In the genomic region with DNA sequence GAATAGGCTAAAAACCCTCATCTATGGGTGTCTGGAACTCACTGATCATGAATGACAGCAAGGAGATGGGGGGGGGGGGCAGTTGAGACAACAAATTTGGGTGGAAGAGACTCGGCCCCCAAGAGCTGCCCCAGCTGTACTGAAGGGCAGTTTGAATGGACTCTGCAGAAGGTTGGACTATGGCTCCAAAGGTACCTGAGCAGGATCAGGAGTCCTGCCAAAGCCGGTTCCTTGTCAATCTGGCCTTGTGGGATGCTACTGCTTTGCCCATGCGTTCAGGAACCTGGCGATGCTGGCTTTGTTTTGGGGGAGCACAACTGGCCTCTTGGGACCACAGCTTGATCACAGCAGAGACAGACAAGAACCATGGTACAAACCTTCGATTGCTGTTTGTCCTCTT, we compare ENCODE assay signal across 21 mouse cellular contexts. TPM values are rescaled to one million over a fixed set of nuclear protein-coding genes. Genes with fewer than 3 reads are reported as not detected.
A peak's percentile ranks its signal among the peaks of the same experiment; 100 is the strongest.
DNase-seq lines count a peak whose midpoint lies in the region; ATAC-seq and TF ChIP-seq lines count a peak whose summit lies in the region.
"Had no signal": no experiment of that assay in that cellular context is flagged by ENCODE, and none has a peak within 500 bp of the region (broad histone marks: within the 10 kb centered on the region; RNA-seq: fewer than 3 reads in every experiment).

No protein-coding gene starts in this region.

- H3K4me2 ChIP-seq in kidney, embryonic 16.5 days (replicated peaks; ENCODE audit: low read depth, low read length), result no peak overlapping the region

- H3K27ac ChIP-seq in kidney, adult 2 months (ENCODE audit: insufficient read depth, low read depth, low read length), result 0 out of 2 replicates have a peak overlapping the region, but pooled peaks have one; percentile 14
- no peak overlapping the region for H3K27ac ChIP-seq in kidney, embryonic 16.5 days (ENCODE audit: low read length)
- H3K27ac ChIP-seq in liver, adult 2 months (replicated peaks; ENCODE audit: insufficient read depth, low read depth, low read length), result no peak overlapping the region
- H3K27ac ChIP-seq in testis, adult 2 months (ENCODE audit: control insufficient read depth, insufficient read depth, low read depth, low read length), result no peak overlapping the region

- H3K9me3 ChIP-seq in kidney, embryonic 16.5 days (ENCODE audit: low read length), result no peaks in the 10 kb centered on the region
- H3K9me3 ChIP-seq: G1E had no signal

- peaks cover 3% of the 10 kb centered on the region; the same call in 1 of the 2 replicates for H3K79me2 ChIP-seq in liver, adult 2 months (ENCODE audit: control insufficient read depth, insufficient read depth, low read length)

- TF ChIP-seq CTCF in kidney, adult 2 months (conservative IDR thresholded peaks at IDR 0.05; ENCODE audit: insufficient read depth, insufficient read length, low read depth, low read length), result no peak
- TF ChIP-seq CTCF in liver, adult 2 months (IDR thresholded peaks at IDR 0.05; ENCODE audit: low read depth, low read length), result no peak
- TF ChIP-seq CTCF in testis, adult 2 months (IDR thresholded peaks at IDR 0.05; ENCODE audit: control insufficient read depth, insufficient read depth, insufficient replicate concordance, low read depth, low read length), result no peak

- no peak for ATAC-seq in kidney, embryonic 16.5 days (ENCODE audit: low FRiP score, low TSS enrichment)
- ATAC-seq: activated CD4-positive, CD25-positive, alpha-beta regulatory T cell, adult 4 months; CD4-positive, CD25-positive, alpha-beta regulatory T cell, adult 4 months; Patski had no signal

- no peak overlapping the region for H3K9ac ChIP-seq in kidney, embryonic 16.5 days (replicated peaks; ENCODE audit: low read length)
- H3K9ac ChIP-seq in liver, adult 2 months (ENCODE audit: low read depth, low read length), result no peak overlapping the region

- TF ChIP-seq POLR2A in kidney, adult 2 months (IDR thresholded peaks at IDR 0.05; ENCODE audit: low read depth, low read length), result no peak
- TF ChIP-seq POLR2A in liver, adult 2 months (IDR thresholded peaks at IDR 0.05; ENCODE audit: extremely low read depth, insufficient read depth, low read length), result no peak
- TF ChIP-seq POLR2A in testis, adult 2 months (IDR thresholded peaks at IDR 0.05; ENCODE audit: control insufficient read depth, low read depth, low read length), result no peak

- no peak overlapping the region for H3K4me3 ChIP-seq in kidney, adult 2 months (ENCODE audit: insufficient read depth, low read depth, low read length)
- H3K4me3 ChIP-seq in kidney, embryonic 16.5 days (ENCODE audit: low read length), result no peak overlapping the region
- no peak overlapping the region for H3K4me3 ChIP-seq in liver, adult 2 months (ENCODE audit: insufficient read depth, low read depth, low read length)
- H3K4me3 ChIP-seq in testis, adult 2 months (ENCODE audit: control insufficient read depth, low read depth, low read length), result peak overlapping the region; percentile 71

- no peaks in the 10 kb centered on the region for H3K36me3 ChIP-seq in kidney, adult 2 months (ENCODE audit: control insufficient read depth, insufficient read depth, low read length)
- no peaks in the 10 kb centered on the region for H3K36me3 ChIP-seq in kidney, embryonic 16.5 days (ENCODE audit: insufficient read depth, low read length)
- H3K36me3 ChIP-seq in liver, adult 2 months (ENCODE audit: control insufficient read depth, insufficient read depth, low read length), result no peaks in the 10 kb centered on the region
- no peaks in the 10 kb centered on the region for H3K36me3 ChIP-seq in testis, adult 2 months (ENCODE audit: control insufficient read depth, insufficient read depth, low read length)

- peak; percentile 69 for DNase-seq in kidney, adult 2 months
- peak; percentile 66 for DNase-seq in kidney, adult 9 months
- DNase-seq in kidney, adult 11 months, result no peak
- peak; percentile 45 for DNase-seq in liver, adult 2 months (ENCODE audit: extremely low read depth, low read depth, low spot score)
- DNase-seq in liver, result no peak
- no peak for DNase-seq in testis, postnatal 14 days (ENCODE audit: low spot score)
- DNase-seq: adrenal gland, adult 2 months; adrenal gland, adult 8-10 months; adrenal gland, postnatal 10 days; adrenal gland, postnatal 14 days; adrenal gland, postnatal 25 days; adrenal gland, postnatal 36 days; B cell, adult 2 months; cerebellum, adult 11 months; cerebellum, adult 11-12 months had no signal

- H3K4me1 ChIP-seq in kidney, adult 2 months (ENCODE audit: control insufficient read depth, insufficient read depth, low read length), result peaks cover 26% of the 10 kb centered on the region
- peaks cover 5% of the 10 kb centered on the region; the same call in 1 of the 2 replicates for H3K4me1 ChIP-seq in kidney, embryonic 16.5 days (ENCODE audit: insufficient read depth, low read length)
- peaks cover 4% of the 10 kb centered on the region for H3K4me1 ChIP-seq in liver, adult 2 months (ENCODE audit: control insufficient read depth, insufficient read depth, low read length)
- H3K4me1 ChIP-seq in testis, adult 2 months (ENCODE audit: control insufficient read depth, insufficient read depth, low read length), result peaks cover 2% of the 10 kb centered on the region; the same call in 1 of the 2 replicates

- no peaks in the 10 kb centered on the region for H3K27me3 ChIP-seq in kidney, adult 2 months (replicated peaks; ENCODE audit: control insufficient read depth, insufficient read depth, low read length)
- no peaks in the 10 kb centered on the region for H3K27me3 ChIP-seq in kidney, embryonic 16.5 days (ENCODE audit: insufficient read depth, low read length)
- no peaks in the 10 kb centered on the region for H3K27me3 ChIP-seq in liver, adult 2 months (ENCODE audit: control insufficient read depth, insufficient read depth, low read length)
- H3K27me3 ChIP-seq in testis, adult 2 months (ENCODE audit: control insufficient read depth, insufficient read depth, low read length), result no peaks in the 10 kb centered on the region
- H3K27me3 ChIP-seq: Patski had no signal

- WGBS in kidney, adult 2 months, result 49% methylated on average over 5 of the region's 5 CpGs
- WGBS in kidney, embryonic 16.5 days, result 85% methylated on average over 5 of the region's 5 CpGs
- 50% methylated on average over 5 of the region's 5 CpGs for WGBS in liver, adult 2 months

RNA-seq across cellular contexts. Expression of a gene that starts 52.5 kb away (rescaled TPM):
- polyA plus RNA-seq in kidney, adult 2 months (2012; rRNA removed), result 29.5 and 33.6 TPM in 2 replicates
- 13.1 and 13.8 TPM in 2 replicates for polyA plus RNA-seq in kidney, embryonic 16.5 days (2015; fragmentation: Nextera tagmentation; extraction: Ambion mirVana)
- 2.2 and 2.3 TPM in 2 replicates for total RNA-seq in liver, adult 2 months (2014; rRNA removed)
- polyA plus RNA-seq in liver, adult 2 months (2012; rRNA removed), result 2.7 and 2.9 TPM in 2 replicates
- 3.4 and 6.0 TPM in 2 replicates for polyA plus RNA-seq in testis, adult 2 months (2012; rRNA removed)

Comparison
In these comparisons a context has a peak if more than half of its experiments do, and no peak if none do; other contexts are left out.
1. DNase-seq: peak in kidney, adult 2 months (single experiment), kidney, adult 9 months (single experiment) and liver, adult 2 months (single experiment); none in kidney, adult 11 months (single experiment), liver (single experiment) and testis, postnatal 14 days (single experiment).